Mouse (Mus musculus): ENCODE measurements around the gene Satb2.

The Satb2 gene

DNA sequence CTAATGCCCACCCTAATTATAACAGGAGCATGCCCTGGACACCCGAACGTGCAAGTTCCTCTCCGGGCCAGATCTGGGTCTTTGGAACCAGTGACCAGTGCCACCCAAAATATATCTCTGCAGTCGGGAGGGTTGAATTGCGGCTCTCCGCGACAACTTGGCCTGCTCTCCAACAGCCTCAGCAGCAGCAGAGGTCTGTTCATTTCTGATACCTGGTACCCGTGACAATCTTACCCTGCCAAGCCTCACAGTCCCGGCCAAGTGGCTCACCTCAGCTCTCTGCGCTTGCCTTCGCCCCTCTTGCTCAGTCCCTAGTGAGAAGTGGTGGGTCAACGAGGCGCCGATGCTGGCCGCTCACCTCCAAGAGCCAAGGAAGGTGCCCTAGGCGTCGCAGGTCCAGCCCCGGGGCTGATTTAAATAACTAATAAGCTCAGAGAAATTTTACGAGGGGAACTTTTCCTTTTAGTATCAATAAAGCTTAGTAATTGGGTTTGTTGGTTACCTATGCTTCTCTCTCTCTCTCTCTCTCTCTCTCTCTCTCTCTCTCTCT is at the start of gene Satb2:
Satb2 (minus strand) TSS at position 500 of the 550 bp plus-strand sequence.
- DNase-seq (ENCODE audit: low read depth, low spot score) = no peak

DNA sequence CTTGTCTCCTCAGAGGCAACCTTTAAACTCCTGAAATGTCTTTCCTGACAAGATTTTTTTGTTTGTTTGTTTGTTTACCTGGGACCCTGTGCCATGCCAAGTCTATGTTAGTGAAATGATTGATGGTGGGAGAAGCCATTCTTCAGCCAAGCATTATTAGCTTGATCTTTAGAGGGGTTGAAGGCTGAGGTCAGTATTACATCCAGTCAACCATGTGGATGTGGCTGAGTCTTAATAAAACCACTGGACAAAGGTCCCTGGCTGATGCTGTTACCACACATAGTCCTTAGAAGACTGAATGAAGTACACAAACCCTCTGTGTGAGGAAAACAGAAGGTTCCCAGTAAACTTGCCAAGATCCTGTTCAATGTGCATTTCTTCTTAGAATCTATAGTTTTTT is 40.5 kb upstream of the Satb2 start:
- no peak for DNase-seq (ENCODE audit: low read depth, low spot score)

DNA sequence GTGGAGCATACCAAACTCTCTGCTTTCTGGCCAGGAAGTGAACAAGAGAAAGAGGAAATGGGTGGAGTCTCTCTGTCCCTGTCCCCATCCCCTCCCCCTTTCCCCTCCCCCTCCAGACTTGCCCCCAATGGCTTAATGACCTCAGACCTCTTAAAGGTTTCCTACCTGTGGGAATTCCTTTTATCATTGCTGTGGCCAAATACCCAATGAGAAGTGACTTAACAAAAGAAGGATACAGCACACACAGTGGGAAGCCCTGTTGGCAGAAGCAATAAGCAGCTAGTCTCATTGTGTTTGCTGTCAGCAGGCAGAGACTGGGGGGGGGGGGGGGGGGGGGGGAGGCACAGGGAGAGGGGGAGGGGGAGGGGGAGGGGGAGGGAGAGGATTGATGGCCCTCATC is 35.4 kb upstream of the Satb2 start:
- DNase-seq (ENCODE audit: low read depth, low spot score) = no peak

DNA sequence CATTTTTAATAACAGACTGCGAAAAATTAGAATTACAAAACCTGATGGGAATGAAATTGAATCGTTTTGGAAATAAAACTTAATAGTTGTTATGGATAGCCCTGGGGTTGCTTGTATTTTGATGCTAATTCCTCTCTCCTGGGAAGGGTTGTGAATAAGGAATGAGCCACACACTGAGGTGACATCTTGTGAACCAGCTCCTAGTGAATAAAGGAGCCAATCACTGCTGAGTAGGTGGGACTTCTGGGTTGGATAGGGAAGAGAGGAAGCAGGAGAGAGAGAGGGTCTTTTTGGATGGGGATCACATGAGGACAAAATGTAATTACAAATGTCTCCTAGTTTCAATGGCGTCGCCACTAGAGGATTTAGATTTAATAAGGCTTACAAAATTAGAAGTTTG is 30.7 kb upstream of the Satb2 start:
- no peak for DNase-seq (ENCODE audit: low read depth, low spot score)

DNA sequence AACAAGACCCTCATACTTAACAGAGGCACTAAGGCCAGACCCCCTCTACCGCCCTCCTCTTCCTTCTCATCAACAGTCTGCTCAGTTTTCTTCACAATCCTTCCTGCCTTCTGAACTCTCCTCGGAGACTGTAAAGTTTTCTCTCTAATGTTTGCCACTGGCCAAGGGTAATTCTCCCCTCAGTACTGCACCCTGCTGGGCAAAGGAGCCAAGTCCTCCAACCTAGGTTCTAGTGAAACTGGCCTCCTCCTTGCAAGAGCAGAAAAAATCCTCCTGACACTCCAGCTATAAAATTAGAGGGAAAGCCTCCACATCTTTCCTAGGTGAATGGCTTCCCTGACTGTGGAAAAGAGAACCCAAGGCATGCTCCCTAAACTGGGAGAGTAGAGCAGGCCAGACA is 16.6 kb upstream of the Satb2 start:
- no peak for DNase-seq (ENCODE audit: low read depth, low spot score)

DNA sequence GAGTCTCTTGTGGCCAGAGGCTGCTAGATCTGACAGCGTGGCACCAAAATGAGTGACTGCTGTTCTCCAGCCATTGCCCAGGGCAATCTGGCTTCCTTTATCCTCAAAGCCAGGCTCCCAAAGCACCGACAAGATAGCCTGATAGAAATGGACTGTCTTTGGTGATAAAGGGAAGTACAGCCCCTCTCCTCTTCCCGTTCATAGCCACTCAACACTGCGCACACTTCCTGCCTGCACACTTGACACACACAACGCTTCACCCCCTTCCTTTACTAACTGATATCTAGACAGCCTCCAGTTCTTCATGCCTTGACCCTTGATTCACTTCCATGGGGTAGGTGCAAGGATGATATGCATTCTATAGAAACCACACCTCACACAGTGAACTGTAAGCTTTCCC is 13.9 kb upstream of the Satb2 start:
- DNase-seq (ENCODE audit: low read depth, low spot score) = no peak

DNA sequence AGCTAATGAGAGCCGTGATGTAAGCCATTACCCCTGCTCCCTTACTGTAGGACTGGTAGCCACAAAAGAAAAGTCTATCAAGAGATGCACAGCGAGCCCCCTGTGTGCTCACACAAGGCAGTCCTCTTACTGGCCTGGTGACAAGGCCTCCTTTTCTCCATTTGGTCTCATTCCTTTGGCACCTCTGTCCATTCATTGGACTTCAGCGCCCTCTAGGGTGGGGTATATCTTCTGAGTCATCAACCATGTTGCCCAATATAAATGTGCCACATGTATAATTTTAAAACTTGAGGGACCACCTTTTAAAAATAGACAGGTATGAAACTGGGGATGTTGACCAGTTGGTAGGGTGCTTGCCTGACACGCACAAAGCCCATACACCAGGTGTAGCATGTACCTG is 13.2 kb upstream of the Satb2 start:
- DNase-seq (ENCODE audit: low read depth, low spot score) = no peak

DNA sequence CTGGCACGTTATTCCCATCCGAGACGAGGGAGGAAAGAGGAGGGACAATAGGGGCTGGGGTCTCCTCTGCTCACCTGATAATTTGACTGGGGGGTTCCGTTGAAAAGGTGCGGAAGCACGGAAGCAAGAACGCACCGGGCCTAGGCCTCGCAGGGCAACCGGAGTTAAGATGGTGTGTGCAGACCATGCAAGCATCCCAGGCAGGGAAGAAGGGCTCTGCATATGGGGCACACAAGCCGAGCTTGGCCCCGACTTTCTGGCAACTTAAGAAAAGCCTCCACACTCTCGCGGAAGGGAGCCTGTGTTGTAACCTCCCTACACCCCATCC is 6.0 kb upstream of the Satb2 start:
- DNase-seq (ENCODE audit: low read depth, low spot score) = no peak

DNA sequence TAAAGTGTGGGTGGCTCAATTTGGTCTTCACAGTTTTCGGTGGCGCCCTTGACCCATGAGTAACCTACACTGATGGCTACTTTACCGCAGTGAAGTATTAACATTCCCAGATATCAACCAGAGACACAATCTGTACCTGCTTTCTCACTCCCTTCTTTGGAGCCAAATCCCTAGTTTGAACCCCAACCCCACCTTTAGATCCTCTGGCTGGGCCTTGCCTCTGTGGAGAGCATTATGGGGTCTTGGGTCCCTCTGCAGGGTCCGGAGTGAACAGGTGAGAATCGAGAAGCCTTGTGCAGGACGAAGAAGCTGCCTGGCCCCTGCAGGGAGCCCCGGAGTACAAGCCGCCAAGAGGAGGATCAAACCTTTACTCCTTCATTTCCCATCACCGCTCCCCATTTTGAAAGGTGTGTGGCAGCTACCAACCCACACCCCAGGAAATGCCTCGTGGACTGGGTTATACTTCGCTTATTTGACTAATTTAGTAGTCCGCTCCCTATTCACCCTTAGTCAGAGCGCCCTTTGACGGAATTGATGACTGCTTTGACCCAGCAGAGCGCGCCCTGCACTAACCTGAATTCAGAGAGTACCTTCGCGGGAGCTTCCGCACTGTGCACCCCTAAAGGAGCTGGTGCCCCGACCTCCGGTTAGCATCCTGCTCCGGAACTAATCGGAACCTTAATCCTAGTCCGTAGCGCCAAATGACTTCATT is 5.5 kb upstream of the Satb2 start:
- DNase-seq (ENCODE audit: low read depth, low spot score) = no peak

DNA sequence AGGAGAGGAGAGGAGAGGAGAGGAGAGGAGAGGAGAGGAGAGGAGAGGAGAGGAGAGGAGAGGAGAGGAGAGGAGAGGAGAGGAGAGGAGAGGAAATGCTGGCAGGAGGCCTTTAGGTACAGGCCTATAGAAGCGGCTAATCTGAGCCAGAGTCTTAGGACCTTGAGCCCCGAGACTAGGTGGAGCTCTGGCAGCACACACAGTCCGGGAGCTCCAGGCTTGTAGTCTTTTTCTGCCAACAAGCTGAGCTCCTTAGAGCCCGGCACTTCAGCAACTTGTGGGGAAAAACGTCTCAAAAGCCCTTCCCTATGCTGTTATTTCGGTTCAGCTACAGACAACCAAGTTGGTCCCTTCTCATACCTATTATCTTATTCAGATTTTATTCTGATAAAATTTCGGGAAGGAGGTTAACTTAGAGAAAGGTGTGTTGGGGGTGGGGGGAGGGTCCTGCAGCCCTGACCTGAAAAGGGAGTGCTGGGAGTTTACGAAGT is 4.7 kb upstream of the Satb2 start:
- DNase-seq (ENCODE audit: low read depth, low spot score) = no peak

DNA sequence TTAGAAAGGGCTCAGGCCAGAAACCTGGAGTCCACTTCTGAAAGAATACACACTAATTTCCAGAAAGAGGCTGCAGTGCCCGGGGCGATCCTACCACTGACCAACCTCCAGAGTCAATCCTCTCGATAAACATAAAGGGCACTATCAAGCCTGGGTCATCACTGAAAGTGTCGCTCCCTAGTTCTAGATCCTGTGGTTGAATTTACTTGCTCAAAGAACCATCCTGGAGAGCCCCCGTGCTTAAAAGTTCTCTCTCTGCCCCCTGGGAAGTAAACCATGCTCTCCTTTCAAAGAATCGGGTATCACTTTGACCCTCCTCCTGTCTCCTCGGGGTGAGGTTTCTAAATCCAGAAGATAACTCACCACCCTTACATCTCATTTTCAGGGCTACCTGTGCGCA is 4.2 kb upstream of the Satb2 start:
- no peak for DNase-seq (ENCODE audit: low read depth, low spot score)

DNA sequence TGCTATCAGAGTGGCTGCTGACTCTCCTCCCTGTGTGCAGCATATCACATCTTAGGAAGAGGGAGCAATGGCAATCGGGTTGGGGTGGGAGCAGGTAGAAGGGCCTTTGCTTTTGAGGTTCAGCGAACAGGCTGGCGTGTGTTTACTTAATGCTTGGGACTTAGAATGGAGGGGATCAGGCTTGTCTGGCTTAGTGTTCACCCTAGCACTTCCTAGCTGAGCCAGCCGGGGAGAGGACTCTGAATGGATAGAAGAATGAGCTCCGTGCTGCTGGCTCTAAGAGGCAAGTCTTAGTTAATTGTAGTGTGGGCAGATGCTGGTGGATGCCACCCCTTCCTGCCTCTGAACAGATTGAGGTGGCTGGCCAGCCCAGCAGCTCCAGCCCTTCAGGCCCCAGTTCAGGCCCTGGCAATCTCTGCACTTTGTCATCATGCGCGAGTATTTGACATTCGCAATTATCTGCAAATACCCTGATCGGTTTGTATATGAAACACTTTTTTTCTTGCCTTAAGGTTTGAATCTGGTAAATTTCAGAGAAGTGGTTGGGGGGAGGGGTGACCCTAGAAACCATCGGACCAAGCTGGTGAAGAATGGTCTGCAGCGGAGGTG is 3.6 kb upstream of the Satb2 start:
- DNase-seq (ENCODE audit: low read depth, low spot score) = no peak

DNA sequence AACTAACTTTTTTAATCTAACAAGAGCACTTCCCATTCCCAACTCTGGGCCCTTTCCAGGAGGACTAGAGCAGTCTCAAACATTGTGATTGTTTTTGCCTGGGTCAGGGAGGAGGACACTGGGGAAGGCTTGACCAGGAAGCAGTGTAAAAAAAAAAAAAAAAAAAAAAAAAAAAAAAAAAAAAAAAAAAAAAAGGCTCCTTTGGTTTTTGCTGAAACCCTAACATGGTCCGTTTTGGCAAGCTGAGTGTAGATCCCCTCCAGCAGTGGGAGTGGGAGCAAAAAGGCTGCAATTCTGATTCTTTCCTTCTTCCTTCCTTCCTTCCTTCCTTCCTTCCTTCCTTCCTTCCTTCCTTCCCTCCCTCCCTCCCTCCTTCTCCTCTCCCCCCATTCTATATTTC is 3.1 kb upstream of the Satb2 start:
- no peak for DNase-seq (ENCODE audit: low read depth, low spot score)

DNA sequence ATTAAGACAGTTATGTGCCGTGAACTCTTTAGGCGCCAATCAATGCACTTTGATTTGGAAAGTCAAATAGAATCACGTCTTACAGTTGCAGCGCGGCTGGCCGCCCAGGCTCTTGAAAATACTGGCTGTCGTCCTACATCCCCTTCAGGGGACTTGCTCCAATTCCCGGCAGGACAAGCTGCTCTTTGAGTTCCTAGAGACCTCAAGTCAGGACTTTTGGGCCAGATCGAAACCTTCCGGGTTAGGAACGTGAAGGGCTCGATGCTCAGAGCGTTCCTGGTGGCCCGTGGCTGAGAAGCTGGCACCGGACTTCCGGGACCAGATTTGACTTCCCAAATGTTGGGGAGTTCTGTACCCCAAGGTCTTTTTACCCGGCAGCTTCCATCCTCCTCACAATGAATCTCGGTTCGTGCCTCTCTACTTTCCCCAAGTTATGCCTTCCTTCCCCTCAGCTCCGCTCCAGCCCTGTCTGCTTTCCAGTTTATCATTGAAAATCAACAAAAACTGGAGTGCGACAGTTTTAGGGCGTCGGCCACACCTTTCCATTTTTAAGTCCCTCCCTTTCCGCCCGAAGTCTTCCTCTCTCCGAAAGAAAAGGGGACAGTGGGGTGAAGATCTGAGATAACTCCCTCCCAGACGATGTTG is 2.3 kb upstream of the Satb2 start:
- no peak for DNase-seq (ENCODE audit: low read depth, low spot score)

DNA sequence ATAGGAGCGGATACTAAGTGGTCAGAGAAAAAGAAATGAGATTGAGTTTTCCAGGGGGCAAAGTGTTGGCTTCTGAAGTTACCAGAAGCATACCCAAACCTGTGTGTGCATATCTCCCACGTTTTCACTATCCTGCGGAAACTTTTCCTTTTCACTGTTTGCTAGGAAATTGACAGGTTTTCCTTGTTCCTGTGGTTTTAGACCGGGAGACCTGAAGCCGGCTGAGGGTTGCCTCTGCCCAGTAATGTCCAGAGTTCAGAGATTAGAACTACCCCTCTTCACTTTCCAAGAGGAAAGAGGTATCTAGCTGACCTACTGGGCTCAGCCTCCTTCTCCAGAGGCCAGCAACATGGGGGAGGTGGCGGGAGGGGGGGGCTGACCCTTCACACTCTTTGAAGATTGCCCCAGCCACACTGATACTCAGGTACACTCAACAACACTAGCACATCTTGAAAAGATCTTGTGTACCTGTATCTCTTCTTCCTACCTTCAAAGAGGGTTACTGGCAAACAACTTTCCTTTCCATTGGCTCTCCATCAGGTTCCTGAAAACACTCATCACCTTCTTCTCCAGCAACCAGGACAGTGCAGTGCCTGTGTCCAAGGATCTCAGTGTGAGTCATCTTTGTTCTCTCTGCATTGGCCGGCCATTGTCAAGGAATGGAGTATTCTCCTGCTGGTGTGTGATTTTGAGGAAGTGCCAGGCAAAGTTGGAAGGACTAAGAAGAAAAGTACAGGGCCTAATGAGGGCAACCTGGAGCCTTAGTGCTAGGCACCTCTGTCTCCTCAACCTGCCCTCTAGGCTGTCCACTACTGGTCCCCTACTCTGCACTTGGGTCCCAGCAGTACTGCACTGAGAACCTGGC is 1.3 kb upstream of the Satb2 start:
- DNase-seq (ENCODE audit: low read depth, low spot score) = no peak

DNA sequence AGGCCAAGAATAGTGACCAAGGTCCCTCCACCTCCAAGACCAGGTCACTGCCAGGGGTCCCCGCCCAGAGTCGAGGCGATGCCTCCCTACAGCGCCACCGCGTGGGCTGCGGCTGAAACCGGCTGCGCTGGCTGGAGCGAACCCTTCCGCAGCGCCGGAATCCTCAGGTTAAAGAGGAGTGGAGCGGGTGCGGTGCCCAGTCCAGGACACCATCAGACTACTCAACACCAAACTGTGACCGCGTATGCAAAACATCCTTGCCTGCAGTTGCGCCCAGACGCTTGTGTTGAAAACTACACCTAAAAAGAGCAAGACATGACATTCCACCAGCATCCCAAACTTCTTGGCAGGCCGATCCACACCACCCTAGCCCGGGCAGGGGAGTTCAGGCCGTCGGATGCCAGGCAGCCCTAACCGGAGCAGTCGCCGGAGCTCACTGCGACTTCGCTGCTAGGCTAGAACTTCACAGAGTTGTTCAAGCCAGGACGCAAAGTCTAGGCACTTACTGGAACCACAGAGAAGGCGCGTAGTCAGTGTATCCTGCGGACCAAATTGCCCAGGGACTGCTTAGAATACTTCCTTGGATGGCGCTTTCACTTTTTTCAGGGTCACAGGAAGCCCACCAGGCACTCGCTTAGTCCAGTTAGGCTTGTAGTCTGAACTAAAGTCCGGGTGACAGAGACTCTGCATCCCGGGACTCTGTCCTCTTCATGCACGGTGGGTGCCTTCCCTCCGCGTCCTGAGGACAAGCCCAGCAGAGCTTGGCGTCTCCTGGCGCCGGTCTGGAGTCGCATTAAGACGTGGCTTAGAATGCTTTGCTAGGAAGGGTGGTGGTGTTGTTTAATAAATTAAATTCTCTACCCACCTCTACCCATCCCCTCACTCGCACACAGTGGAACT is 999 bp downstream of the Satb2 start:
- DNase-seq (ENCODE audit: low read depth, low spot score) = no peak

DNA sequence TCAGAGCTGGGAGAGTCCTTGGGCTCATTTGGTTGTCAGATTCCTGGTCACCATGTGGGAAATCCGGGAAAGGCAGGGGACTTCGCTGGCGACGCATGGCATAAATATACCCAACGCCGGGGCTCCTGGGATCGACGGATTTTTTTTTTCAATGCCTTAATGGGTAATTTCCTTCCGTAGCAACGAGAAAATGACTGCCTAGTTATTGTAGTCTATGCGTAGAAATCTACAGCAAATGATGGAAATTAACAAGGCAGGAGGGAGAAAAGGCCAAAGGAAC is 1.7 kb downstream of the Satb2 start:
- DNase-seq (ENCODE audit: low read depth, low spot score) = no peak

DNA sequence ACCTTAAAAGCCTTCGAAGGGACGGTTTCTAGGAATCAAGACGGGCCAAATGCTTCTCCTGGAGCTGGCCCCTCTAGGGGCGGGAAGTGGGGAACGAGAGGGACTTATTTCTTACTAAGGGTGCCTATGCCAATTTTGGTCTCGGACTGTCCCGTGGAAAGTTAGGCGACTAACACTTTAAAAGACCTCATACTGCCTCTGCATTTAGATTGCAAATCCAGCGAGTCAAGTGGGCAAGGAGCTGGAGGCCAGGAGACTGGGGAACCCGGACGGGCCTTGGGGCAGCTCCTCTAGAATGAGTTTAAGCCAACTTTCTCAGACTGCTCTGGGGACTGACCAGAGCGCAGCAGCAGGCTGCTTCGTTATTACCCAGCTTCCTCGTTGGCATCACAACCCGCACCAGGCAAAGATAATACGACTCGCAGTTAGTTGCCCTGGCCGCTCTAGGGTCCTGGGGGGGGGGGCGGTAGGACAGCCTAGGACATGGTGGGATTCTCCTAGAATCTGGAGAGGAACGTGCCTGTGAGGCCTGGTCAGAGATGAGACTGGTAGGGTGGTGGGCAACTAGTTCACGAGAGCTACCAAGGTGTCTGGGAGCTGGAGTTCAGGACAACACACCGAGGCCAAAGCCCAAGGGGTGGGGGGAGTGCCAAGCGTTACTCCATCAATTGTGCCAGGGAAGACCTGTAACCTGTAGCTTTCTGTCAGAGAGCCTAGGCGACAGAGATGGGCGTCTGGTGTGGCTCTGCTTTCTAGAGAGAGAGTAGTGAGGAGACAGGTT is 2.2 kb downstream of the Satb2 start:
- no peak for DNase-seq (ENCODE audit: low read depth, low spot score)

DNA sequence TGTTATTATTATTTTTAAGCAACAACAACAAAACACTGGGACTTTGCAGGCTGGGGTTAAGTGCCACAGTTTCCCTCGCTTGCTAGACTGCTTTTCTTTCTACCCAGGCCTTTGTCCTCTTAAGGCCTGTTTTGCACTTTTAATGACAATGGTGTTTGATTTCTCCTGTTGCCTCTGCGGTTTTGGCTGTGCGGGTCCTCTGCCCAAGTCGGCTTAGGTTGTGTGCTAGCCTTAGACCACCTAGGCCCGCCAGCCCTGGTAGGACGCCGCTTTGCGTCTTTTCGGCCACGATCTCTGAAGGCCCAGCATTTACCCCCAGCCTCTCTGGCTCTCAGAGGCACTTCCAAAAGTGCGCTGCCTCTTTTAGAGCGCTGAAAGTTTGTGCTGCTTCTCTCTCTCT is 2.9 kb downstream of the Satb2 start:
- DNase-seq (ENCODE audit: low read depth, low spot score) = no peak

DNA sequence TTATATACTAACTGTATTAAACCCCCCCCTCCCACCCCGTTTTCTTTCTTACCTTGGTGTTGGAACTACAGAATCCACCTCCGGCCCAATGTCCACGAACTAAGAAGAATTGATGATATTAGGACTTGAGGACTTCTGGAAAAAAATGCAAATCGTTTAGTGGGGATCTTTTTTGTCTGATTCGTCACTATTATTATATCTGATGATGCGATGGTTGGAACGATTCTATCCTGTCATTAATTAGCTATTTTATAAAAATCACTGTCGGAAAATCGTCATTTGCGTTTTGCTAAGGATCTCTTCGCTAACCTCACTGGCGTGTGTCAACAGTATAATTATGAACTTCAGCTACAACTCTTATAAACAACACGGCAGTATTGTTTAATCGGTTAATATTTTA is 4.3 kb downstream of the Satb2 start:
- DNase-seq (ENCODE audit: low read depth, low spot score) = no peak

DNA sequence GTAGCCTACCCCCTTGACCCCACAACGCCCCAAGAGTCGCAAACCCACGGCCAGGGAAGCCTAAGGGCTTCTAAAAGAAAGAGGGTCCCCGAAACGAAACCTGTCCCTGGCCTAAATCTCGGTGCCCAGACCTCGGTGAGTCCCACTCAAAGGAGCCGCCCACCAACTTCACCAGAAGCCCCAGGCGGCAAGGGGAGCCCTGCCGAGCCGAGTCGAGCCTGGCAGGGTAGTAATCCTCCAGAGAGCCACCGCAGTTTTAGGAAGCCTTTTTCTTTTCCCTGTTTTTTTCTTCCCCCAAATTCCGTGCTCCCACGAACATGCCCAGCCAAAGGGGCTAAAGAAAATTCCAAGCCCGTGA is 4.9 kb downstream of the Satb2 start:
- DNase-seq (ENCODE audit: low read depth, low spot score) = no peak
